Comparison of ENCODE assay signal across 10 mouse cellular contexts in genomic region chr4:118612619-118613018, GRCm38 (mm10). TPM values are rescaled to one million over a fixed set of nuclear protein-coding genes. Genes with fewer than 3 reads are reported as not detected.
DNase-seq lines count a peak whose midpoint lies in the region; TF ChIP-seq lines count a peak whose summit lies in the region.
"Had no signal": no experiment of that assay in that cellular context is flagged by ENCODE, and none has a peak within 500 bp of the region (broad histone marks: within the 10 kb centered on the region; RNA-seq: fewer than 3 reads in every experiment).

No protein-coding gene starts in this region.

- intact Hi-C loops in heart, postnatal 10 days (cut with DNase I): no loop called here
- intact Hi-C loops in gastrocnemius, postnatal 36 days (cut with DNase I): no loop called here

- no peak overlapping the region for H3K27ac ChIP-seq in bone marrow macrophage, adult 2 months (ENCODE audit: insufficient read depth, low read depth, low read length)
- H3K27ac ChIP-seq: lung, embryonic 15.5 days had no signal

- peak; percentile 30 to 51 for DNase-seq in heart, postnatal 10 days
- DNase-seq in heart, adult 9 months (ENCODE audit: low spot score in 2 of 2): no peak
- peak; percentile 27 to 32 for DNase-seq in right cerebral cortex, postnatal 10 days (ENCODE audit: low spot score in 2 of 2)
- DNase-seq in right cerebral cortex, postnatal 25 days: no peak
- DNase-seq in kidney, postnatal 4 days: peak; percentile 75 to 78
- peak; percentile 13 for DNase-seq in spleen, adult 12 weeks (ENCODE audit: low spot score)
- no peak for DNase-seq in gastrocnemius, postnatal 36 days

- peak; percentile 94 for TF ChIP-seq CTCF in bone marrow macrophage, adult 2 months (IDR thresholded peaks at IDR 0.05; ENCODE audit: low read depth, low read length)

- H3K4me1 ChIP-seq in bone marrow macrophage, adult 2 months (ENCODE audit: control insufficient read depth, insufficient read depth, low read length): no peaks in the 10 kb centered on the region
- H3K4me1 ChIP-seq: lung, embryonic 15.5 days had no signal

- no peak overlapping the region for H3K4me3 ChIP-seq in bone marrow macrophage, adult 2 months (ENCODE audit: insufficient read depth, low read length)
- H3K4me3 ChIP-seq: erythroblast, embryonic 14.5 days; lung, embryonic 15.5 days had no signal

- TF ChIP-seq POLR2A in bone marrow macrophage, adult 2 months (IDR thresholded peaks at IDR 0.05; ENCODE audit: borderline replicate concordance, low read depth, low read length): no peak

RNA-seq across cellular contexts. Expression of gene Cfap57, which starts 8.0 kb away (rescaled TPM):
- total RNA-seq in heart, postnatal 10 days (2021): under 1 TPM; 0.07 to 0.17 TPM
- polyA plus RNA-seq in bone marrow macrophage, adult 2 months (2012; ENCODE audit: insufficient read depth, insufficient read length, missing spikeins): not detected in 2 replicates
- not detected for total RNA-seq in gastrocnemius, postnatal 36 days (2021)

RNA-seq across cellular contexts. Expression of gene Ebna1bp2, which starts 8.0 kb away (rescaled TPM):
- 10 to 100 TPM; 39.8 to 49.6 TPM for total RNA-seq in heart, postnatal 10 days (2021)
- polyA plus RNA-seq in bone marrow macrophage, adult 2 months (2012; ENCODE audit: insufficient read depth, insufficient read length, missing spikeins): 27.3 and 36.7 TPM in 2 replicates
- 10 to 100 TPM; 21.7 to 28.9 TPM for total RNA-seq in gastrocnemius, postnatal 36 days (2021)

RNA-seq across cellular contexts. Expression of gene Olfr62, which starts 46.1 kb away (rescaled TPM):
- not detected for total RNA-seq in heart, postnatal 10 days (2021)
- polyA plus RNA-seq in bone marrow macrophage, adult 2 months (2012; ENCODE audit: insufficient read depth, insufficient read length, missing spikeins): not detected in 2 replicates
- total RNA-seq in gastrocnemius, postnatal 36 days (2021): not detected
- polyA plus RNA-seq: erythroblast, embryonic 14.5 days; lung, embryonic 15.5 days had no signal

Comparison
In these comparisons a context has a peak if more than half of its experiments do, and no peak if none do; other contexts are left out.
1. DNase-seq: peak in heart, postnatal 10 days (2 of 2), right cerebral cortex, postnatal 10 days (2 of 2), kidney, postnatal 4 days (2 of 2) and spleen, adult 12 weeks (single experiment); none in heart, adult 9 months (0 of 2), right cerebral cortex, postnatal 25 days (single experiment) and gastrocnemius, postnatal 36 days (0 of 2).